Mouse (Mus musculus) lung, embryonic 14.5 days (tissue): Measurements from ENCODE around the gene Katnb1. TPM values are rescaled to one million over a fixed set of nuclear protein-coding genes. Genes with fewer than 3 reads are reported as not detected.

Source experiments
- ATAC-seq: fragments of 200-750 bp; cut with Nextera tagmentation; 2 replicates; pipeline ENCODE4 v1.8.0; 2017; ENCODE audit warnings: mild to moderate bottlenecking, moderate TSS enrichment, moderate library complexity; ENCODE audit not compliant: insufficient read depth
- DNase-seq: peaks from one replicate; pipeline ENCODE4 v3.0.0-alpha.2; 2015
- H3K27ac ChIP-seq: fragments of 300-500 bp; sonication (generic); 2 replicates; pipeline ENCODE4 v1.5.1; 2014; ENCODE audit warnings: low read depth, mild to moderate bottlenecking, moderate library complexity
- H3K27me3 ChIP-seq: fragments of 300-500 bp; sonication (generic); 2 replicates; pipeline ENCODE4 v1.6.1; 2014; ENCODE audit warnings: low read length, control low read depth; ENCODE audit not compliant: insufficient read depth
- H3K36me3 ChIP-seq: fragments of 300-500 bp; sonication (generic); 2 replicates; pipeline ENCODE4 v1.6.1; 2014; ENCODE audit warnings: control low read depth; ENCODE audit not compliant: insufficient read depth
- H3K4me1 ChIP-seq: fragments of 300-500 bp; sonication (generic); 2 replicates; pipeline ENCODE4 v1.6.1; 2014; ENCODE audit warnings: antibody characterized with exemption, control low read depth; ENCODE audit not compliant: insufficient read depth
- H3K4me2 ChIP-seq: fragments of 300-500 bp; sonication (generic); 2 replicates; pipeline ENCODE4 v1.6.1; 2014; ENCODE audit warnings: mild to moderate bottlenecking
- H3K4me3 ChIP-seq: fragments of 300-500 bp; sonication (generic); 2 replicates; pipeline ENCODE4 v1.5.1; 2014; ENCODE audit warnings: low read depth, low read length
- H3K9ac ChIP-seq: fragments of 300-500 bp; sonication (generic); 2 replicates; pipeline ENCODE4 v1.6.1; 2014
- H3K9me3 ChIP-seq: fragments of 300-500 bp; sonication (generic); 2 replicates; pipeline ENCODE4 v1.6.1; 2016; ENCODE audit warnings: low read depth, low read length, control low read depth
- CTCF ChIP-seq: IDR thresholded peaks from 2 replicates; pipeline ENCODE4 v1.5.1; 2016; ENCODE audit warnings: antibody characterized with exemption, low read depth
- WGBS: fragments of 180-500 bp; shearing (Covaris S2); extraction: QIAGEN DNeasy Blood & Tissue Kit; methylation state at CpG from one replicate; pipeline ENCODE4 v1.1.7; 2014; 5-methylcytosine and 5-hydroxymethylcytosine counted together
- polyA plus RNA-seq: library from polyadenylated mRNA; unstranded; fragments of >200 nt; fragmentation: Nextera tagmentation; extraction: Ambion mirVana; gene quantifications from 2 replicates; pipeline ENCODE4 v1.2.1, GENCODE M21; 2014

The Katnb1 gene
- polyA plus RNA-seq, 1 experiment from 2014 or later: 23.1 TPM

DNA sequence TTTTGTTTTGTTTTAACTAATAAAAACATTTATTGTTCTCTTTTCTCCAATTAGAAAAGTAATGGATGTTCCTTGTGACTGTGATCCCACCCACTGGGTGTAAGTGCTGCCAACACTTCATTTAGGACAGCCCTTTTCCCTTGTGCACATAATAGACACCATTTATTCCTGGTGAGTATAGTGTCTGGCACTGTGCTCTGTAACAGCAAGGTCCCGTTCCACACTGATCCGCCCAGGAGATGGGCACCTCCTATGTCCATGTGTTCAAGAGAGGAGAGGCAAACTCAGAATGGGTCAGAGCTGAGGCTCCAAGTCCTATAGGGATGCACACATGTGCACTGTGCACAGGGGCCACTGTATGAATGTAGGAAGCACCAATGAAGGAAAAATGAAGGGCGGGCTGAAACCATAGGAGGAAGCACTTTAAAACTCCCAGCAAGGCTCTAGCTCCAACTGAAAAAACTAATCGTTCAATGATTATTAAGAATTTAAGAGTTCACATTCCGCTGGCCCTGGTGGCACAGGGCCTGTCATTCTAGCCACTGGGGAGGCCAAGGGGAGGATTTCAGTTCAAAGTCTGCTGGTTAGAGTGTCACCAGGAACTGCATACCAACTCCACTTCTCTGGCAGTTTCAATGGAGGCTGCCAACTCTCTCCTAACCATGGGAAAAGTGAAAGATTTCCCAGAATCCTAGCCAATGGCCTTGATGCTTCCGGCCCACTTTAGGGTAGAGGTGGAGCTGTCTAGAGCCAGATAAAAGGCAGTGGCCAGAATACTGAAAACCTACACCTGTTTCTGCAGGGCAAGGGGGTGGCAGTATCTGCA lies 63.0 kb downstream of the Katnb1 start:
- H3K4me2 ChIP-seq: no peak overlapping the region
- DNase-seq: peak; percentile 15
- 69% methylated on average over 6 of the region's 6 CpGs for WGBS
- no peak for TF ChIP-seq CTCF
- no peak overlapping the region for H3K4me3 ChIP-seq
- H3K4me1 ChIP-seq: peaks cover 14% of the 10 kb centered on the region
- ATAC-seq: no peak
- H3K27ac ChIP-seq: peak overlapping the region; percentile 82
- no peaks in the 10 kb centered on the region for H3K27me3 ChIP-seq
- no peaks in the 10 kb centered on the region for H3K9me3 ChIP-seq
- H3K36me3 ChIP-seq: no peaks in the 10 kb centered on the region
- H3K9ac ChIP-seq: no peak overlapping the region

GRCm38 (mm10) chr8:95144631-95145015 lies 63.6 kb downstream of the Katnb1 start:
- Histone ChIP-seq H3K36me3 (no peaks in the 10 kb centered on the region), H3K4me1 (peaks cover 14% of the 10 kb centered on the region), H3K27ac (no peak overlapping the region), H3K9ac (no peak overlapping the region), H3K9me3 (no peaks in the 10 kb centered on the region), H3K27me3 (no peaks in the 10 kb centered on the region), H3K4me3 (no peak overlapping the region), H3K4me2 (no peak overlapping the region)
- WGBS: 55% methylated on average over 2 of the region's 2 CpGs
- no peak for DNase-seq
- no peak for TF ChIP-seq CTCF
- ATAC-seq: no peak

DNA sequence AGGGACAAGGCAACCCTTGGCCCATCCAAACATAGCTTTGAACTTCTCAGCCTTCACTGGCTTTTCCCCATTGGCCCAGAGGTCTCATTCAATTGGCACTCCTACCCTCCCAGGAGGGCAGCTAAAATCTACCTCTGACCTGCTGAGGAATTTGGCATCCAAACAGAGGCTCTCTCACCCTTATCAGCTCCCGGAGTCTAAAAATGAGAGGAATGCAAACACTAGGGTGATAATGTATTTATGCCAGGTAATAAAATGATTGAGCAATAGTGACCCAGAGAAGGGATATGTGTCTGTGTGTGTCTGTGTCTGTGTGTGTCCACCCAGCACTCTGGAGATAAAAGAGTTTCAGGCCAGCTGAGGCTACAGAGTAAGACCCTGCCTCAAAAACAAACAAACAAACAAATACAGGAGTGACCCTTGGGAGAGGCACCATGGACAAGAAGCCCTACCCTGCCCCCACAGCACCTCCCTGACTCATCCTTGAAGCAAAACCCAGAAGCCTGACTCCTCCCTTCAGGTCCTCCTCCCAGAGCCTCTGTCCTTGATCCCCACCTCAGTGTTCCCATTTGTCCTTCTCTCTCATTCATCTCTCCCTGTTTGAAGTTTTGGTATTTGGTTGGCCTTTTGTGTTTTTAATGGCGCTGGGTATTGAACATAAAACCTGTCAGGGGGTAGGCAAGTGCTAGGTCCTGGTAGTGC lies 65.2 kb downstream of the Katnb1 start:
- ATAC-seq (no peak), DNase-seq (peak; percentile 40)
- no peak for TF ChIP-seq CTCF
- Histone ChIP-seq H3K9me3 (no peaks in the 10 kb centered on the region), H3K36me3 (no peaks in the 10 kb centered on the region), H3K27ac (no peak overlapping the region), H3K4me1 (peaks cover 11% of the 10 kb centered on the region), H3K4me3 (no peak overlapping the region), H3K4me2 (no peak overlapping the region), H3K9ac (no peak overlapping the region), H3K27me3 (no peaks in the 10 kb centered on the region)
- 48% methylated on average over 2 of the region's 2 CpGs for WGBS

DNA sequence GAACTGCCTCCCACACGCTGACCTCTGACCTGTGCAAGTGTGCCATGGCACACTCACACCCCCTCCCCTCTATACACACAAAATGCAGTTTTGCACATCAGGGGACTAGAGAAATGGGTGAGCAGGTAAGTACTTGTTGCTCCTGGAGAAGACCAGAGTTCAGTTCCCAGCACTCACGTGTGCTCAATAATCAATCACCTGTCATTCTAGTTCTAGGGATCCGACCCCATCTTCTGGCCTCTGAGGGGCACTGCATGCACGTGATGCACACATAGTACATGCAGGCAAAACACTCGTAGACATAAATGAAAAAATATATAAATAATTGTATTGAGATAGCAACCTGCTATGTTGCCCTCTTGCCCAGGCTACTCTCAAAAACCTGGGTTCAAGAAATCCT lies 65.9 kb downstream of the Katnb1 start:
- Histone ChIP-seq H3K4me3 (no peak overlapping the region), H3K27me3 (no peaks in the 10 kb centered on the region), H3K9me3 (no peaks in the 10 kb centered on the region), H3K4me1 (peaks cover 11% of the 10 kb centered on the region), H3K27ac (no peak overlapping the region), H3K4me2 (no peak overlapping the region), H3K9ac (no peak overlapping the region), H3K36me3 (no peaks in the 10 kb centered on the region)
- ATAC-seq: no peak
- 82% methylated on average over 5 of the region's 5 CpGs for WGBS
- DNase-seq: no peak
- TF ChIP-seq CTCF: no peak

GRCm38 (mm10) chr8:95149426-95149825 lies 68.4 kb downstream of the Katnb1 start:
- no peak overlapping the region for H3K4me3 ChIP-seq
- H3K36me3 ChIP-seq: no peaks in the 10 kb centered on the region
- H3K4me1 ChIP-seq: no peaks in the 10 kb centered on the region
- no peak overlapping the region for H3K4me2 ChIP-seq
- no peak overlapping the region for H3K27ac ChIP-seq
- TF ChIP-seq CTCF: no peak
- ATAC-seq (no peak), DNase-seq (no peak)
- 38% methylated on average over 10 of the region's 10 CpGs for WGBS
- H3K9ac ChIP-seq: no peak overlapping the region
- no peaks in the 10 kb centered on the region for H3K27me3 ChIP-seq
- no peaks in the 10 kb centered on the region for H3K9me3 ChIP-seq

DNA sequence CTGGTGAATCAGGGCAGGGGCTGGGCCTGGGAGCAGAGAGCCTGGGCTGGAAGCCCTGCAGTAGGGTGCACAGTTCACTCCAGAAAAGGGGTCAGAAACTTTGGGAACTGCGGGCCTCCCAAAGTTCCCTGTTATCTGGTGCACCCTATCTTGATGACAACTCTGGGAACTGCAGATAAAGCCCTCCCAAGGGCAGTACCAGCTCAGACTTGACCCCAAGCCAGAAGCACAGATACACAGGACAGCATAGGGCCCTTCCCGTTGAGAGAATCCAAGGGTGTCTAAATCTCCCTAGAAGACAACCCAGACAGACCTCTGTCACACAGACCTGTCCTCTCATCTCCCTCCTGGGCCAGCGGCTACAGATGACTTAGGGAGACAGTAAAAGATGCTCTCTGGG lies 69.6 kb downstream of the Katnb1 start:
- H3K4me3 ChIP-seq: no peak overlapping the region
- H3K27ac ChIP-seq: no peak overlapping the region
- DNase-seq (no peak), ATAC-seq (no peak)
- no peak overlapping the region for H3K4me2 ChIP-seq
- WGBS: 53% methylated on average over 3 of the region's 3 CpGs
- H3K27me3 ChIP-seq: no peaks in the 10 kb centered on the region
- H3K9ac ChIP-seq: no peak overlapping the region
- H3K36me3 ChIP-seq: no peaks in the 10 kb centered on the region
- H3K9me3 ChIP-seq: no peaks in the 10 kb centered on the region
- H3K4me1 ChIP-seq: 0 out of 2 replicates have a peak, but pooled peaks cover 3% of the 10 kb centered on the region
- no peak for TF ChIP-seq CTCF

Other genes starting within 250 kb of the Katnb1 start
- 58.3 and 61.0 TPM in 2 replicates for gene Coq9, start 242.9 kb upstream of the Katnb1 start, polyA plus RNA-seq
- 96.0 and 105 TPM in 2 replicates for gene Ciapin1, start 242.8 kb upstream of the Katnb1 start, polyA plus RNA-seq
- 162 and 169 TPM in 2 replicates for gene Polr2c, start 223.7 kb upstream of the Katnb1 start, polyA plus RNA-seq
- 32.5 and 36.5 TPM in 2 replicates for gene Dok4, start 204.9 kb upstream of the Katnb1 start, polyA plus RNA-seq
- gene Ccdc102a, start 163.1 kb upstream of the Katnb1 start, polyA plus RNA-seq: 29.9 and 34.1 TPM in 2 replicates
- 0.18 and 0.21 TPM in 2 replicates for gene Adgrg5, start 157.5 kb upstream of the Katnb1 start, polyA plus RNA-seq
- 33.8 and 45.3 TPM in 2 replicates for gene Adgrg1, start 106.4 kb upstream of the Katnb1 start, polyA plus RNA-seq
- gene Adgrg3, start 63.5 kb upstream of the Katnb1 start, polyA plus RNA-seq: 4.0 and 4.7 TPM in 2 replicates
- 0.07 TPM in 1 of 2 replicates, not detected in the other for gene Drc7, start 26.1 kb upstream of the Katnb1 start, polyA plus RNA-seq
- gene Kifc3, start 121.6 kb downstream of the Katnb1 start, polyA plus RNA-seq: 17.3 and 20.7 TPM in 2 replicates
- 0.28 and 0.69 TPM in 2 replicates for gene Cngb1, start 225.4 kb downstream of the Katnb1 start, polyA plus RNA-seq
- 0.37 and 0.53 TPM in 2 replicates for gene Tepp, start 229.4 kb downstream of the Katnb1 start, polyA plus RNA-seq